Mouse (Mus musculus): ENCODE measurements at regions not wholly inside any gene's neighbourhood (a gene's known extent, or its start where the extent isn't known, plus 50 kb on each side); places are given as distances from the start of the nearest gene placed in this dataset.

GRCm38 (mm10) chr12:77674755-77675154 is 436.8 kb downstream of the Fut8 start:
- TF ChIP-seq POLR2A (IDR thresholded peaks at IDR 0.05; ENCODE audit: extremely low read depth, insufficient read depth, low read length) (no peak), CTCF (IDR thresholded peaks at IDR 0.05; ENCODE audit: extremely low read depth, insufficient read depth, low read length) (peak; percentile 60)
- H3K4me3 ChIP-seq (ENCODE audit: insufficient read depth, low read length) = no peak overlapping the region
- no peaks in the 10 kb centered on the region for H3K4me1 ChIP-seq (ENCODE audit: control insufficient read depth, insufficient read depth, low read length)
- no peak overlapping the region for H3K27ac ChIP-seq (ENCODE audit: insufficient read depth, low read length)

GRCm38 (mm10) chr12:77678040-77678439 is 440.1 kb downstream of the Fut8 start:
- Histone ChIP-seq H3K4me3 (ENCODE audit: insufficient read depth, low read length) (no peak overlapping the region), H3K27ac (ENCODE audit: insufficient read depth, low read length) (no peak overlapping the region), H3K4me1 (ENCODE audit: control insufficient read depth, insufficient read depth, low read length) (no peaks in the 10 kb centered on the region)
- TF ChIP-seq CTCF (IDR thresholded peaks at IDR 0.05; ENCODE audit: extremely low read depth, insufficient read depth, low read length) = no peak
- TF ChIP-seq POLR2A (IDR thresholded peaks at IDR 0.05; ENCODE audit: extremely low read depth, insufficient read depth, low read length) = no peak

GRCm38 (mm10) chr12:77694101-77694500 is 456.2 kb downstream of the Fut8 start:
- Histone ChIP-seq H3K27ac (ENCODE audit: insufficient read depth, low read length) (no peak overlapping the region), H3K4me1 (ENCODE audit: control insufficient read depth, insufficient read depth, low read length) (peaks cover 3% of the 10 kb centered on the region; the same call in 1 of the 2 replicates), H3K4me3 (ENCODE audit: insufficient read depth, low read length) (no peak overlapping the region)
- no peak for TF ChIP-seq POLR2A (IDR thresholded peaks at IDR 0.05; ENCODE audit: extremely low read depth, insufficient read depth, low read length)
- TF ChIP-seq CTCF (IDR thresholded peaks at IDR 0.05; ENCODE audit: extremely low read depth, insufficient read depth, low read length) = no peak

GRCm38 (mm10) chr12:77696039-77696631 is 458.2 kb downstream of the Fut8 start:
- peaks cover 3% of the 10 kb centered on the region; the same call in 1 of the 2 replicates for H3K4me1 ChIP-seq (ENCODE audit: control insufficient read depth, insufficient read depth, low read length)
- no peak overlapping the region for H3K4me3 ChIP-seq (ENCODE audit: insufficient read depth, low read length)
- TF ChIP-seq CTCF (IDR thresholded peaks at IDR 0.05; ENCODE audit: extremely low read depth, insufficient read depth, low read length) (no peak), POLR2A (IDR thresholded peaks at IDR 0.05; ENCODE audit: extremely low read depth, insufficient read depth, low read length) (no peak)
- no peak overlapping the region for H3K27ac ChIP-seq (ENCODE audit: insufficient read depth, low read length)

GRCm38 (mm10) chr12:77696662-77697061 is 458.7 kb downstream of the Fut8 start:
- TF ChIP-seq CTCF (IDR thresholded peaks at IDR 0.05; ENCODE audit: extremely low read depth, insufficient read depth, low read length) = no peak
- no peak for TF ChIP-seq POLR2A (IDR thresholded peaks at IDR 0.05; ENCODE audit: extremely low read depth, insufficient read depth, low read length)
- no peak overlapping the region for H3K27ac ChIP-seq (ENCODE audit: insufficient read depth, low read length)
- H3K4me3 ChIP-seq (ENCODE audit: insufficient read depth, low read length) = no peak overlapping the region
- peaks cover 3% of the 10 kb centered on the region; the same call in 1 of the 2 replicates for H3K4me1 ChIP-seq (ENCODE audit: control insufficient read depth, insufficient read depth, low read length)

- Histone ChIP-seq H3K4me1 (ENCODE audit: control insufficient read depth, insufficient read depth, low read length) (peaks cover 3% of the 10 kb centered on the region; the same call in 1 of the 2 replicates), H3K27ac (ENCODE audit: insufficient read depth, low read length) (no peak overlapping the region), H3K4me3 (ENCODE audit: insufficient read depth, low read length) (no peak overlapping the region)
- no peak for TF ChIP-seq POLR2A (IDR thresholded peaks at IDR 0.05; ENCODE audit: extremely low read depth, insufficient read depth, low read length)
- TF ChIP-seq CTCF (IDR thresholded peaks at IDR 0.05; ENCODE audit: extremely low read depth, insufficient read depth, low read length) = no peak
Observed at GRCm38 (mm10) chr12:77698088-77698487, 460.2 kb downstream of the Fut8 start.

- no peak for TF ChIP-seq POLR2A (IDR thresholded peaks at IDR 0.05; ENCODE audit: extremely low read depth, insufficient read depth, low read length)
- no peak for TF ChIP-seq CTCF (IDR thresholded peaks at IDR 0.05; ENCODE audit: extremely low read depth, insufficient read depth, low read length)
- Histone ChIP-seq H3K4me3 (ENCODE audit: insufficient read depth, low read length) (no peak overlapping the region), H3K27ac (ENCODE audit: insufficient read depth, low read length) (no peak overlapping the region), H3K4me1 (ENCODE audit: control insufficient read depth, insufficient read depth, low read length) (peaks cover 3% of the 10 kb centered on the region; the same call in 1 of the 2 replicates)
Observed at GRCm38 (mm10) chr12:77699896-77700605, 462.1 kb downstream of the Fut8 start.

GRCm38 (mm10) chr12:77715506-77715905 is 477.6 kb downstream of the Fut8 start:
- Histone ChIP-seq H3K4me1 (ENCODE audit: control insufficient read depth, insufficient read depth, low read length) (no peaks in the 10 kb centered on the region), H3K4me3 (ENCODE audit: insufficient read depth, low read length) (no peak overlapping the region), H3K27ac (ENCODE audit: insufficient read depth, low read length) (no peak overlapping the region)
- TF ChIP-seq CTCF (IDR thresholded peaks at IDR 0.05; ENCODE audit: extremely low read depth, insufficient read depth, low read length) (no peak), POLR2A (IDR thresholded peaks at IDR 0.05; ENCODE audit: extremely low read depth, insufficient read depth, low read length) (no peak)

- H3K27ac ChIP-seq (ENCODE audit: insufficient read depth, low read length) = no peak overlapping the region
- TF ChIP-seq CTCF (IDR thresholded peaks at IDR 0.05; ENCODE audit: extremely low read depth, insufficient read depth, low read length) = no peak
- no peaks in the 10 kb centered on the region for H3K4me1 ChIP-seq (ENCODE audit: control insufficient read depth, insufficient read depth, low read length)
- no peak overlapping the region for H3K4me3 ChIP-seq (ENCODE audit: insufficient read depth, low read length)
Observed at GRCm38 (mm10) chr12:77715979-77716378, 478.1 kb downstream of the Fut8 start.

GRCm38 (mm10) chr12:77727766-77728165 is 466.3 kb upstream of the Gm6657 start:
- Histone ChIP-seq H3K27ac (ENCODE audit: insufficient read depth, low read length) (no peak overlapping the region), H3K4me3 (ENCODE audit: insufficient read depth, low read length) (no peak overlapping the region), H3K4me1 (ENCODE audit: control insufficient read depth, insufficient read depth, low read length) (no peaks in the 10 kb centered on the region; the same call in 1 of the 2 replicates)
- TF ChIP-seq CTCF (IDR thresholded peaks at IDR 0.05; ENCODE audit: extremely low read depth, insufficient read depth, low read length) (no peak), POLR2A (IDR thresholded peaks at IDR 0.05; ENCODE audit: extremely low read depth, insufficient read depth, low read length) (no peak)
